Mouse (Mus musculus) layer of hippocampus, adult 2 months (tissue): Measurements from ENCODE around the gene Ccm2. TPM values are rescaled to one million over a fixed set of nuclear protein-coding genes. Genes with fewer than 3 reads are reported as not detected.
"Not testable (repeated sequence)": the region's sequence is repeated elsewhere in the genome, so short reads cannot be mapped to it uniquely, and the experiment has no call there.

Experiments used
- DNase-seq, 2 experiments: peaks; one replicate each; pipeline ENCODE4 v3.0.0; 2022; ENCODE audit warnings: low spot score in 2 of 2
- H3K27ac ChIP-seq: fragments of 200-600 bp; 2 replicates; pipeline ENCODE4 v1.8.1; 2022
- H3K4me3 ChIP-seq: fragments of 200-600 bp; 2 replicates; pipeline ENCODE4 v1.8.1; 2022; ENCODE audit warnings: mild to moderate bottlenecking
- CTCF ChIP-seq: fragments of 200-600 bp; conservative IDR thresholded peaks from 2 replicates; pipeline ENCODE4 v1.8.1; 2022; ENCODE audit warnings: antibody characterized with exemption, mild to moderate bottlenecking, moderate library complexity
- total RNA-seq, 2 experiments: library from RNA; stranded (reverse); gene quantifications; 2 replicates each; pipeline ENCODE4 v1.2.3; 2021

Gene Ccm2
- total RNA-seq, 2 experiments from 2014 or later: 50.2 to 55.8 TPM

GRCm38 (mm10) chr11:6523662-6524088 lies 23.0 kb upstream of the Ccm2 start:
- Histone ChIP-seq H3K27ac (no peak overlapping the region), H3K4me3 (no peak overlapping the region)
- TF ChIP-seq CTCF: peak; percentile 40
- no peak for DNase-seq

DNA sequence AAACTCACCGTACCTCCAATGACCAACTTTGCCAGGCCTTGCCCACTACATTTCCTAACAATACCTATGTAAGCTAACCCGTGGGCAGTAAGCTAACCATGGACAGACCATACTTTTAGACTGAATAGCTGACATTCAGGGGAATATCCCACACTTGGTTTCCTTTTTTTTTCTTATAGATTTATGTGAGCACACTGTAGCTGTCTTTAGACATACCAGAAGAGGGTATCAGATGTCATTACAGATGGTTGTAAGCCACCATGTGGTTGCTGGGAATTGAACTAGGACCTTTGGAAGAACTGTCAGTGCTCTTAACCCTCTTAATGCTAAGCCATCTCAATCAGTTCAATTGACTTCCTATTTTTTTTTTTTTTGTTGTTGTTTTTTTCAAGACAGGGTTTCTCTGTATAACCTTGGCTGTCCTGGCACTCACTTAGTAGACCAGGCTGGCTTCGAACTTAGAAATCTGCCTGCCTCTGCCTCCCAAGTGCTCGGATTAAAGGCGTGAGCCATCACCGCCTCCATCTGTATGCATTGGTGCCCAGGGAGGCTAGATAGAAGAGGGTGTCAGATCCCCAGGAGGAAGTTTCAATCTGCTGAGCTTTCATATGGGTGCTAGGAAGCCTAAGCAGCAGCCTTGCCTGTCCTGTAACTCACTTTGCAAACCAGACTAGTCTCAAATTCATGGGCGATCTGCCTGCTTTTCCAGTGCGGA lies 22.4 kb upstream of the Ccm2 start:
- TF ChIP-seq CTCF: no peak
- H3K27ac ChIP-seq: no peak overlapping the region
- H3K4me3 ChIP-seq: no peak overlapping the region
- no peak for DNase-seq

DNA sequence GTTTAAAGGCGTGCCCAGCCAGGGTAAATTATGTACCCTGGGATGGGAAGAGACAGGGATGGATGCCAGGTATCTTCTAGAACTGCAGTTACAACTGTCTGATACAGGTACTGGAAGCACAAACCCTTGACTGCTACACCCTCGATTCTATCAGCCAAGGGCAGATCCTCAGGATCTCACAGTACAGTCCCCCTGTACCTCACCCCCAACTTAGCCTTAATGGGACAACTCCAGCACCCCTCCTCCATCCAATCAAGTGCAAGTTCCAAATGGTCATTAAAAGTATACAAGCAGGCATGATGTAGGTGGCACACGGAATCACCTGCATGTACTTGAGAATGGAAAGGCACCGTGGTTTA lies 21.8 kb upstream of the Ccm2 start:
- H3K4me3 ChIP-seq: no peak overlapping the region
- no peak for DNase-seq
- no peak overlapping the region for H3K27ac ChIP-seq
- TF ChIP-seq CTCF: no peak

GRCm38 (mm10) chr11:6525241-6525640 lies 21.4 kb upstream of the Ccm2 start:
- no peak for TF ChIP-seq CTCF
- DNase-seq: no peak
- Histone ChIP-seq H3K4me3 (no peak overlapping the region), H3K27ac (no peak overlapping the region)

- TF ChIP-seq CTCF: peak; percentile 18; the same call in 1 of the 2 replicates
- H3K4me3 ChIP-seq, H3K27ac ChIP-seq, DNase-seq: not testable (repeated sequence)
Measured at GRCm38 (mm10) chr11:6526526-6527255, 20.0 kb upstream of the Ccm2 start.

DNA sequence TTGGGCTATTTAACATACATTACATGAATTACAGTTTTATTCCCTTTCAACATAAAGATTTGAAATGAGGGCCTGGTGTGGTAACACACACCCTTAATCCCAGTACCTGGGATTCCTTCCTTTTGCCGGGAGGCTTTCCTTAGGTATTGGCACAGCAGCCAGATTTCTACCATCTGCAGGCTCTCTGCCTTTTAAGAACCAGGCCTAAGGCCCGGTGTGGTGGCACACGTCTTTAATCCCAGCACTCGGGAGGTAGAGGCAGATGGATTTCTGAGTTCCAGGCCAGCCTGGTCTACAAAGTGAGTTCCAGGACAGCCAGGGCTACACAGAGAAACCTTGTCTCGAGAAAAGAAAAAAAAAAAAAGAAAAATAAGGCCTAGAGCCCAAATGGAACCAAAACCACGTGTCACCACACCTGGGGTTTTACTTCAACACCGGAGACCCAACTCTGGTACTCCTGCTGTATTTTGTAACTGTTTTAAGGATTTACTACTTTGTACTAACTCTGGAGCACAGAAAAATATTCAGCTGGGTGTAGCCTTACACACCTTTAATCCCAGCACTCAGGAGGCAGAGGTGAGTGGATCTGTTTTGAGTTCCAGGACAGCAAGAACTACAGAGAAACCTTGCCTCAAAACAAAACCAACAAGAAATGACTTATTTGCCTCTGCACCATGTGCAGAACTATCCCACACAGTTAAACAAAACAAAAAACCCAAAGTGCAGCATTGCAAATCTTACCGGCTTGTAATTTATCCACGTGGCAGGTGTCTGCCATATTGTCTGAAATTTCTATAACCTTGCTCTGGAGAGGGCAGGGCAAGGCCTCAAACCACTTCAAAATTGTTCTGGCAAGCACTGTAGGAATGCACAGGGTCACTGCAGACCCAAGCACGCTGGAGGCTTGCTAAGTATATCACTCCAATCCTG lies 19.2 kb upstream of the Ccm2 start:
- Histone ChIP-seq H3K4me3 (peak overlapping the region; percentile 64), H3K27ac (peak overlapping the region; percentile 88)
- TF ChIP-seq CTCF: no peak
- DNase-seq: no peak

GRCm38 (mm10) chr11:6528186-6529006 lies 18.3 kb upstream of the Ccm2 start:
- TF ChIP-seq CTCF: peak; percentile 92
- peak overlapping the region; percentile 64 for H3K4me3 ChIP-seq
- peak; percentile 97 to 99 for DNase-seq
- peak overlapping the region; percentile 88 for H3K27ac ChIP-seq

DNA sequence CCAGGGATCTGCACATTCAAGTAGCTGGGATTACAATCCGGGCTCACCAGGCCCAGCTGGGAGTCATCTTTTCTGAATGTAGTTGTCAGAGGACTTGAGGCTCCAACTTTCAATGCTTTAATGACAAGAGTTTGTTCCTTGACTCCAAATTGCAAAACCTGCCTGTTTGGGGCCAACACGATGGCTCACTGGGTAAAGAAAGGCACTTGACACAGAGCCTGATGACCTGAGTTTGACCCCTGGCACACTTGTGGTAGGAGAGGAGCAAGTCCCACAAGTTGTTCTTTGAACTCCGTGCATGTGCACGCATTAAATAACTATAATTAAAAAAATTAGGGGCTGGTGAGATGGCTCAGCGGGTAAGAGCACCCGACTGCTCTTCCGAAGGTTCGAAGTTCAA lies 16.7 kb upstream of the Ccm2 start:
- Histone ChIP-seq H3K27ac (no peak overlapping the region), H3K4me3 (no peak overlapping the region)
- TF ChIP-seq CTCF: no peak
- DNase-seq: no peak

- TF ChIP-seq CTCF: no peak
- no peak for DNase-seq
- H3K27ac ChIP-seq: no peak overlapping the region
- H3K4me3 ChIP-seq: no peak overlapping the region
Measured at GRCm38 (mm10) chr11:6530746-6531145, 15.9 kb upstream of the Ccm2 start.

GRCm38 (mm10) chr11:6544683-6545082 lies 2.0 kb upstream of the Ccm2 start:
- Histone ChIP-seq H3K27ac (no peak overlapping the region), H3K4me3 (no peak overlapping the region)
- DNase-seq: no peak
- no peak for TF ChIP-seq CTCF

- no peak for TF ChIP-seq CTCF
- no peak overlapping the region for H3K4me3 ChIP-seq
- DNase-seq: no peak
- peak overlapping the region; percentile 94; the same call in 1 of the 2 replicates for H3K27ac ChIP-seq
Measured at GRCm38 (mm10) chr11:6545186-6545856, 1.4 kb upstream of the Ccm2 start.

DNA sequence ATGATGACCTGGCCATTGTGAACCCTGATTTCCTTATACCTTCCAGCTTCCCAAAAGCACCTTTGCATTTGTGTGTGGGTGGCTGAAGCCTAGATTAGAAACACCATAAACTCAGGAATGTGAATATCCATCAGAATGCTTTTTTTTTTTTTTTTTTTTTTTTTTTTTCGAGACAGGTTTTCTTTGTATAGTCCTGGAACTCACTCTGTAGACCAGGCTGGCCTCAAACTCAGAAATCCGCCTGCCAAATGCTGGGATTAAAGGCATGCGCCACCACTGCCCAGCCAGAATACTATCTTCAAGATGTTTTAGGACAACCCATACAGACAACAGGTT lies 862 bp upstream of the Ccm2 start:
- no peak for TF ChIP-seq CTCF
- Histone ChIP-seq H3K27ac (peak overlapping the region; percentile 94), H3K4me3 (peak overlapping the region; percentile 88)
- no peak for DNase-seq
